Mouse (Mus musculus): ENCODE measurements around the gene Pcolce2. TPM values are rescaled to one million over a fixed set of nuclear protein-coding genes. Genes with fewer than 3 reads are reported as not detected.

The Pcolce2 gene
- polyA plus RNA-seq, 1 experiment from 2014 or later = 0.03 TPM

GRCm38 (mm10) chr9:95708943-95709342, 71.5 kb downstream of the Pcolce2 start:
- Histone ChIP-seq H3K36me3 (ENCODE audit: inconsistent target) (no peaks in the 10 kb centered on the region), H3K79me2 (ENCODE audit: inconsistent target) (no peaks in the 10 kb centered on the region), H3K4me3 (ENCODE audit: inconsistent target) (no peak overlapping the region), H3K27ac (no peak overlapping the region)

GRCm38 (mm10) chr9:95712574-95712973, 75.2 kb downstream of the Pcolce2 start:
- WGBS (ENCODE audit: missing documents) = 65% methylated on average over 7 of the region's 8 CpGs
- Histone ChIP-seq H3K79me2 (ENCODE audit: inconsistent target) (no peaks in the 10 kb centered on the region), H3K4me3 (ENCODE audit: inconsistent target) (no peak overlapping the region), H3K27ac (no peak overlapping the region), H3K36me3 (ENCODE audit: inconsistent target) (no peaks in the 10 kb centered on the region)

- H3K36me3 ChIP-seq (ENCODE audit: inconsistent target) = no peaks in the 10 kb centered on the region
- H3K4me3 ChIP-seq (ENCODE audit: inconsistent target) = no peak overlapping the region
- no peaks in the 10 kb centered on the region for H3K79me2 ChIP-seq (ENCODE audit: inconsistent target)
- H3K27ac ChIP-seq = no peak overlapping the region
These were observed 98.8 kb downstream of the Pcolce2 start for GRCm38 (mm10) chr9:95736238-95736637.

- WGBS (ENCODE audit: missing documents) = 49% methylated on average over 7 of the region's 7 CpGs
- H3K79me2 ChIP-seq (ENCODE audit: inconsistent target) = no peaks in the 10 kb centered on the region
- H3K36me3 ChIP-seq (ENCODE audit: inconsistent target) = no peaks in the 10 kb centered on the region
- no peak overlapping the region for H3K27ac ChIP-seq
- no peak overlapping the region for H3K4me3 ChIP-seq (ENCODE audit: inconsistent target)
These were observed 107.6 kb downstream of the Pcolce2 start for GRCm38 (mm10) chr9:95744845-95745613.

- Histone ChIP-seq H3K79me2 (ENCODE audit: inconsistent target) (no peaks in the 10 kb centered on the region), H3K4me3 (ENCODE audit: inconsistent target) (no peak overlapping the region), H3K27ac (no peak overlapping the region), H3K36me3 (ENCODE audit: inconsistent target) (no peaks in the 10 kb centered on the region)
- 96% methylated on average over 5 of the region's 5 CpGs for whole genome bisulfite sequencing (ENCODE audit: missing documents)
These were observed 109.9 kb downstream of the Pcolce2 start for GRCm38 (mm10) chr9:95747298-95747697.

Other genes starting within 250 kb of the Pcolce2 start
- gene Chst2, start 230.9 kb upstream of the Pcolce2 start, polyA plus RNA-seq (2018) = not detected in 3 replicates
- 39.7 to 66.3 TPM (median 45.5 TPM) in 3 replicates for gene U2surp, start 125.6 kb upstream of the Pcolce2 start, polyA plus RNA-seq (2018)
- gene Paqr9, start 77.9 kb upstream of the Pcolce2 start, polyA plus RNA-seq (2018) = 0.12 to 0.53 TPM (median 0.26 TPM) in 3 replicates
- not detected in 3 replicates for gene Trpc1, start 112.8 kb downstream of the Pcolce2 start, polyA plus RNA-seq (2018)
- gene Pls1, start 207.7 kb downstream of the Pcolce2 start, polyA plus RNA-seq (2018) = 0.06 to 0.24 TPM in 2 of 3 replicates, not detected in the other
- 4.0 to 7.4 TPM (median 4.2 TPM) in 3 replicates for gene Atr, start 220.0 kb downstream of the Pcolce2 start, polyA plus RNA-seq (2018)